In genomic region chr5:124628448-124629363, GRCm38 (mm10) we compare ENCODE assay signal across 8 mouse cellular contexts. TPM values are rescaled to one million over a fixed set of nuclear protein-coding genes. Genes with fewer than 3 reads are reported as not detected.
A peak's percentile ranks its signal among the peaks of the same experiment; 100 is the strongest.
DNase-seq lines count a peak whose midpoint lies in the region; ATAC-seq and TF ChIP-seq lines count a peak whose summit lies in the region.

TSS of gene Atp6v0a2 (plus strand) at chr5:124628576.

- peak within 1 kb of the TSS; percentile 85 for H3K9ac ChIP-seq in MEL (ENCODE audit: control insufficient read depth, low read depth, low read length, poor library complexity, severe bottlenecking)
- H3K9ac ChIP-seq in lung, embryonic 16.5 days (ENCODE audit: low read length) = peak within 1 kb of the TSS; percentile 87

- no peaks in the 10 kb centered on the region for H3K27me3 ChIP-seq in MEL (ENCODE audit: control insufficient read depth in 1 of 2, insufficient read depth in 2 of 2, low read length in 2 of 2)
- H3K27me3 ChIP-seq in cerebellum, adult 2 months (ENCODE audit: control insufficient read depth, insufficient read depth, low read length) = no peaks in the 10 kb centered on the region
- no peaks in the 10 kb centered on the region for H3K27me3 ChIP-seq in lung, embryonic 16.5 days (ENCODE audit: control insufficient read depth, insufficient read depth, low read depth, low read length)

- under 1% methylated on average over 49 of the region's 58 CpGs for WGBS in cerebellum, adult 2 months
- under 1% methylated on average over 51 of the region's 58 CpGs for WGBS in lung, embryonic 16.5 days

- no peak for TF ChIP-seq CTCF in MEL (IDR thresholded peaks at IDR 0.05 in 2 of 3, conservative IDR thresholded peaks at IDR 0.05 in 1 of 3; ENCODE audit: control insufficient read depth in 1 of 3, insufficient read depth in 1 of 3, low read depth in 2 of 3, low read length in 3 of 3, poor library complexity in 1 of 3, severe bottlenecking in 1 of 3)
- TF ChIP-seq CTCF in cerebellum, adult 2 months (IDR thresholded peaks at IDR 0.05; ENCODE audit: borderline replicate concordance, insufficient read depth, low read depth, low read length) = no peak

- peak within 1 kb of the TSS; percentile 90 for H3K4me2 ChIP-seq in lung, embryonic 16.5 days (ENCODE audit: low read depth, low read length)

- ATAC-seq in hematopoietic stem cell, adult 5-6 weeks (replicated peaks in 1 of 2; ENCODE audit: insufficient read depth in 1 of 2, low FRiP score in 2 of 2, low TSS enrichment in 1 of 2, low read depth in 1 of 2, poor library complexity in 2 of 2, severe bottlenecking in 2 of 2) = peak; percentile 91 to 98
- peak; percentile 98 for ATAC-seq in lung, embryonic 16.5 days (ENCODE audit: low read depth)

- TF ChIP-seq EP300 in MEL (IDR thresholded peaks at IDR 0.05; ENCODE audit: low read depth in 1 of 2, low read length in 2 of 2) = peak in 1 of 2 experiments; percentile 24; a peak in 1 of 4 replicates

- H3K4me1 ChIP-seq in MEL (ENCODE audit: control insufficient read depth in 1 of 2, insufficient read depth in 2 of 2, low read length in 2 of 2) = peaks cover 18 to 39% of the 10 kb centered on the region in 2 experiments
- H3K4me1 ChIP-seq in cerebellum, adult 2 months (ENCODE audit: control insufficient read depth, insufficient read depth, low read length) = peaks cover 6% of the 10 kb centered on the region
- peaks cover 10% of the 10 kb centered on the region for H3K4me1 ChIP-seq in lung, embryonic 16.5 days (replicated peaks; ENCODE audit: control insufficient read depth, insufficient read depth, low read length)

- H3K36me3 ChIP-seq in MEL (ENCODE audit: control insufficient read depth in 1 of 2, insufficient read depth in 2 of 2, low read length in 2 of 2) = peaks cover 0 to 36% of the 10 kb centered on the region in 2 experiments; a peak in 2 of 4 replicates
- 0 out of 2 replicates have a peak, but pooled peaks cover 3% of the 10 kb centered on the region for H3K36me3 ChIP-seq in lung, embryonic 16.5 days (ENCODE audit: control insufficient read depth, insufficient read depth, low read length)

- H3K79me2 ChIP-seq in MEL (ENCODE audit: control insufficient read depth, insufficient read depth, low read length, poor library complexity) = peaks cover 19% of the 10 kb centered on the region

- peak; percentile 94 for DNase-seq in MEL (ENCODE audit: low read depth, low spot score)
- peak; percentile 93 to 94 for DNase-seq in cerebellum, adult 2 months
- DNase-seq in forelimb bud, embryonic 11.5 days (ENCODE audit: low read depth, low spot score) = peak; percentile 87
- peak; percentile 75 for DNase-seq in layer of hippocampus, adult 9-10 months (ENCODE audit: low spot score)
- DNase-seq in ovary, postnatal 10 days (ENCODE audit: low spot score) = peak; percentile 88
- peak; percentile 95 to 99 for DNase-seq in thymus, postnatal 10 days (ENCODE audit: low spot score in 2 of 2)

- no peak for TF ChIP-seq RAD21 in MEL (IDR thresholded peaks at IDR 0.05; ENCODE audit: low read depth, low read length)

- peak within 1 kb of the TSS; percentile 80 to 90 for H3K4me3 ChIP-seq in MEL (ENCODE audit: control insufficient read depth in 1 of 2, insufficient read depth in 1 of 2, low read depth in 2 of 2, low read length in 2 of 2)
- peak within 1 kb of the TSS; percentile 79 for H3K4me3 ChIP-seq in cerebellum, adult 2 months (replicated peaks; ENCODE audit: insufficient read depth, low read depth, low read length)
- peak within 1 kb of the TSS; percentile 85 for H3K4me3 ChIP-seq in lung, embryonic 16.5 days (ENCODE audit: low read length)

- peak; percentile 82 to 86 for TF ChIP-seq POLR2A in MEL (IDR thresholded peaks at IDR 0.05; ENCODE audit: control insufficient read depth in 1 of 2, insufficient read depth in 1 of 2, low read depth in 1 of 2, low read length in 2 of 2, poor library complexity in 1 of 2)
- TF ChIP-seq POLR2A in cerebellum, adult 2 months (IDR thresholded peaks at IDR 0.05; ENCODE audit: borderline replicate concordance, insufficient read depth, low read length) = peak; percentile 51

- H3K9me3 ChIP-seq in MEL (replicated peaks; ENCODE audit: insufficient read depth, low read length) = no peaks in the 10 kb centered on the region
- no peaks in the 10 kb centered on the region for H3K9me3 ChIP-seq in lung, embryonic 16.5 days (ENCODE audit: control insufficient read depth, low read length)

- peak within 1 kb of the TSS; percentile 81 for H3K27ac ChIP-seq in MEL (ENCODE audit: control insufficient read depth, low read depth, low read length)
- H3K27ac ChIP-seq in cerebellum, adult 2 months (ENCODE audit: insufficient read depth, low read length) = no peak within 1 kb of the TSS; the same call in 1 of the 2 replicates
- peak within 1 kb of the TSS; percentile 79 for H3K27ac ChIP-seq in lung, embryonic 16.5 days (ENCODE audit: low read length)

TF ChIP-seq in MEL, 35 proteins besides CTCF, POLR2A, EP300 and RAD21:
- peak; percentile 46; the same call in 1 of the 2 replicates for TF ChIP-seq UBTF (IDR thresholded peaks at IDR 0.05; ENCODE audit: borderline replicate concordance, insufficient read depth, low read depth, low read length)
- no peak for TF ChIP-seq E2F4 (IDR thresholded peaks at IDR 0.05; ENCODE audit: borderline replicate concordance, low read depth, low read length)
- peak; percentile 61 for TF ChIP-seq ZNF384 (IDR thresholded peaks at IDR 0.05; ENCODE audit: low read depth, low read length)
- TF ChIP-seq SIN3A (IDR thresholded peaks at IDR 0.05; ENCODE audit: low read length) = peak; percentile 91
- peak; percentile 74; the same call in 1 of the 2 replicates for TF ChIP-seq POLR2AphosphoS2 (IDR thresholded peaks at IDR 0.05; ENCODE audit: low read length)
- no peak for TF ChIP-seq ZC3H11A (IDR thresholded peaks at IDR 0.05; ENCODE audit: low read depth, low read length)
- TF ChIP-seq MYC (IDR thresholded peaks at IDR 0.05; ENCODE audit: low read depth, low read length) = 0 out of 2 replicates have a peak, but pooled peaks have one; percentile 35
- TF ChIP-seq ZKSCAN1 (IDR thresholded peaks at IDR 0.05; ENCODE audit: low read depth, low read length) = no peak
- TF ChIP-seq HCFC1 (IDR thresholded peaks at IDR 0.05; ENCODE audit: low read depth, low read length) = peak; percentile 71; the same call in 1 of the 2 replicates
- TF ChIP-seq MAZ (IDR thresholded peaks at IDR 0.05; ENCODE audit: low read depth, low read length) = 0 out of 2 replicates have a peak, but pooled peaks have one; percentile 27
- TF ChIP-seq NELFE (IDR thresholded peaks at IDR 0.05; ENCODE audit: low read depth, low read length) = peak; percentile 71
- TF ChIP-seq TBP (IDR thresholded peaks at IDR 0.05; ENCODE audit: low read depth, low read length) = peak; percentile 87
- no peak for TF ChIP-seq USF1 (IDR thresholded peaks at IDR 0.05; ENCODE audit: low read depth, low read length)
- peak; percentile 18 for TF ChIP-seq MXI1 (IDR thresholded peaks at IDR 0.05; ENCODE audit: low read depth, low read length)
- no peak for TF ChIP-seq MEF2A (IDR thresholded peaks at IDR 0.05; ENCODE audit: extremely low read depth, insufficient replicate concordance, low read depth, low read length, poor library complexity, severe bottlenecking)
- TF ChIP-seq CHD2 (IDR thresholded peaks at IDR 0.05; ENCODE audit: low read length) = peak; percentile 38
- TF ChIP-seq MYB (IDR thresholded peaks at IDR 0.05; ENCODE audit: low read depth, low read length) = no peak
- peak; percentile 93; the same call in 1 of the 2 replicates for TF ChIP-seq CHD1 (IDR thresholded peaks at IDR 0.05; ENCODE audit: low read depth, low read length)
- no peak for TF ChIP-seq RCOR1 (IDR thresholded peaks at IDR 0.05; ENCODE audit: low read depth, low read length)
- TF ChIP-seq TCF12 (IDR thresholded peaks at IDR 0.05; ENCODE audit: low read depth, low read length) = peak; percentile 58
- TF ChIP-seq MAX (IDR thresholded peaks at IDR 0.05; ENCODE audit: low read length) = no peak; the same call in 1 of the 2 replicates
- peak; percentile 40; the same call in 1 of the 2 replicates for TF ChIP-seq NRF1 (IDR thresholded peaks at IDR 0.05; ENCODE audit: insufficient read depth, low read depth, low read length, poor library complexity, severe bottlenecking)
- 0 out of 2 replicates have a peak, but pooled peaks have one; percentile 45 for TF ChIP-seq ZMIZ1 (IDR thresholded peaks at IDR 0.05; ENCODE audit: low read depth, low read length)
- TF ChIP-seq ELF1 (IDR thresholded peaks at IDR 0.05; ENCODE audit: low read depth, low read length) = peak; percentile 86
- no peak for TF ChIP-seq USF2 (IDR thresholded peaks at IDR 0.05; ENCODE audit: borderline replicate concordance in 1 of 2, insufficient read depth in 1 of 2, low read depth in 1 of 2, low read length in 2 of 2)
- peak; percentile 11; the same call in 1 of the 2 replicates for TF ChIP-seq ETS1 (IDR thresholded peaks at IDR 0.05; ENCODE audit: low read depth, low read length)
- TF ChIP-seq MAFK (IDR thresholded peaks at IDR 0.05; ENCODE audit: borderline replicate concordance, low read depth, low read length) = no peak

RNA-seq across cellular contexts. Expression of gene Atp6v0a2, which starts in this region (rescaled TPM):
- 22.3 and 31.0 TPM in 2 replicates for total RNA-seq in MEL (2012; rRNA removed)
- polyA plus RNA-seq in MEL (2012; ENCODE audit: insufficient read depth in 1 of 2, insufficient read length in 2 of 2, low read depth in 1 of 2, low replicate concordance in 2 of 2, missing spikeins in 1 of 2) = 10 to 100 TPM in 1 of 2 experiments, not detected in 1; 30.0 TPM
- 46.0 and 46.9 TPM in 2 replicates for polyA plus RNA-seq in cerebellum, adult 2 months (2012; rRNA removed)
- 18.4 and 22.1 TPM in 2 replicates for total RNA-seq in hematopoietic stem cell, adult 5-6 weeks (2017)
- polyA plus RNA-seq in lung, embryonic 16.5 days (2015; fragmentation: Nextera tagmentation; extraction: Ambion mirVana) = 34.8 and 39.5 TPM in 2 replicates
